Mouse (Mus musculus): ENCODE data around the gene Pde4a. TPM values are rescaled to one million over a fixed set of nuclear protein-coding genes. Genes with fewer than 3 reads are reported as not detected.

Pde4a gene
- total and polyA plus RNA-seq, 3 experiments: 1.7 to 7.6 (median 4.8) TPM

DNA sequence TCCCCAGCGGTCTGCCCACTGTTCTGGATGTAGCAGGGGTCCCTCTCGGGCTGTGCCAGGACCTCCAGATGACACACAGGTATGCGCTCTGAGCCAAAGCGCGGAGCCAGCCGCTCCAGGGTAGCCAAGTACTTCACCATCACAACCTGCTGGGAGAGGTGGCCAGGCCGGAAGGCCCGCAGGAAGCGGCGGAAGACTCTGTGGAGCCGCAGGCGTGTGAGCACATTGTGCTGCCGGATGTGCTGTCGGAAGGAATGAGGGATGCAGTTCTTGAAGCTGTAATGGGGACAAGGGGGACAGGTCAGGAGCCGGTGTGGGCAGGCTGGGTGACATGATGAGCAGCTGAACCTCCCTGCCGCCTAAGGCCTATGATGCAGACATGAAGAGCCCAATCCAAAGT lies 44.0 kb upstream of the Pde4a start:
- H3K4me2 ChIP-seq (ENCODE audit: insufficient read depth, low read depth, poor library complexity, severe bottlenecking): no peak overlapping the region
- H3K36me3 ChIP-seq (replicated peaks in 1 of 2; ENCODE audit: control insufficient read depth in 1 of 2, insufficient read depth in 1 of 2, low read length in 1 of 2): peaks cover 76 to 82% of the 10 kb centered on the region in 2 experiments

GRCm38 (mm10) chr9:21124837-21125236 lies 40.7 kb upstream of the Pde4a start:
- H3K36me3 ChIP-seq (replicated peaks in 1 of 2; ENCODE audit: control insufficient read depth in 1 of 2, insufficient read depth in 1 of 2, low read length in 1 of 2): peaks cover 83 to 89% of the 10 kb centered on the region in 2 experiments
- peaks cover 17% of the 10 kb centered on the region for H3K79me2 ChIP-seq (replicated peaks; ENCODE audit: control insufficient read depth, extremely low read depth, insufficient read depth, poor library complexity, severe bottlenecking)
- no peak overlapping the region for H3K4me2 ChIP-seq (ENCODE audit: insufficient read depth, low read depth, poor library complexity, severe bottlenecking)
- peaks cover 35 to 52% of the 10 kb centered on the region in 2 experiments for H3K4me1 ChIP-seq (ENCODE audit: control insufficient read depth in 1 of 2, insufficient read depth in 2 of 2)
- in situ Hi-C loops (cut with MboI; ENCODE audit: low pct_ligation_motif_present, low pct_unique_long_range_greater_than_20kb, low sequenced_read_pairs) (loop anchor here (5.0 kb wide), 1 partner anchor 93 kb away; the partner anchor contains the start of gene Icam5), dilution Hi-C loops (cut with MboI; ENCODE audit: extremely low pct_ligation_motif_present, extremely low pct_unique_long_range_greater_than_20kb, low sequenced_read_pairs) (no loop called here)
- H3K9ac ChIP-seq (ENCODE audit: insufficient read depth, low read depth): peak overlapping the region; percentile 37; the same call in 1 of the 2 replicates
- H3K9me3 ChIP-seq (replicated peaks; ENCODE audit: low read length): no peaks in the 10 kb centered on the region
- H3K4me3 ChIP-seq (replicated peaks in 1 of 3; ENCODE audit: low read depth in 2 of 3, low read length in 2 of 3, poor library complexity in 1 of 3): no peak overlapping the region
- H3K27me3 ChIP-seq (replicated peaks): no peaks in the 10 kb centered on the region
- H3K27ac ChIP-seq (ENCODE audit: insufficient read depth, low read depth): peak overlapping the region; percentile 90
- TF ChIP-seq JUN (IDR thresholded peaks at IDR 0.05; ENCODE audit: insufficient read depth, low read depth, low read length) (no peak), HCFC1 (IDR thresholded peaks at IDR 0.05; ENCODE audit: low read depth, low read length) (no peak), PAX5 (IDR thresholded peaks at IDR 0.05; ENCODE audit: low read length) (no peak), ZKSCAN1 (IDR thresholded peaks at IDR 0.05; ENCODE audit: borderline replicate concordance, low read depth, low read length) (no peak), MAZ (IDR thresholded peaks at IDR 0.05; ENCODE audit: low read depth, low read length) (no peak), NRF1 (IDR thresholded peaks at IDR 0.05; ENCODE audit: low read depth, low read length) (no peak), POLR2AphosphoS2 (IDR thresholded peaks at IDR 0.05; ENCODE audit: low read depth, low read length) (no peak), EP300 (IDR thresholded peaks at IDR 0.05; ENCODE audit: low read length) (no peak), JUND (conservative IDR thresholded peaks at IDR 0.05; ENCODE audit: low read depth, low read length) (no peak), IRF4 (IDR thresholded peaks at IDR 0.05; ENCODE audit: low read depth, low read length) (no peak)
- DNase-seq (ENCODE audit: extremely low read depth): no peak

More for the DNA sequence above, 44.0 kb upstream of the Pde4a start:
- Histone ChIP-seq H3K9me3 (replicated peaks; ENCODE audit: low read length) (no peaks in the 10 kb centered on the region), H3K4me3 (replicated peaks in 1 of 3; ENCODE audit: low read depth in 2 of 3, low read length in 2 of 3, poor library complexity in 1 of 3) (no peak overlapping the region), H3K79me2 (replicated peaks; ENCODE audit: control insufficient read depth, extremely low read depth, insufficient read depth, poor library complexity, severe bottlenecking) (0 out of 2 replicates have a peak, but pooled peaks cover 6% of the 10 kb centered on the region), H3K9ac (ENCODE audit: insufficient read depth, low read depth) (no peak overlapping the region), H3K27ac (ENCODE audit: insufficient read depth, low read depth) (no peak overlapping the region), H3K27me3 (replicated peaks) (no peaks in the 10 kb centered on the region), H3K4me1 (ENCODE audit: control insufficient read depth in 1 of 2, insufficient read depth in 2 of 2) (peaks cover 16 to 29% of the 10 kb centered on the region in 2 experiments)
- DNase-seq (ENCODE audit: extremely low read depth): no peak
- no peak for TF ChIP-seq JUND (conservative IDR thresholded peaks at IDR 0.05; ENCODE audit: low read depth, low read length)
- TF ChIP-seq TBP (conservative IDR thresholded peaks at IDR 0.05; ENCODE audit: low read depth, low read length): no peak
- TF ChIP-seq HCFC1 (IDR thresholded peaks at IDR 0.05; ENCODE audit: low read depth, low read length): no peak
- no peak for TF ChIP-seq TCF12 (IDR thresholded peaks at IDR 0.05; ENCODE audit: low read depth, low read length)
- TF ChIP-seq ZNF384 (IDR thresholded peaks at IDR 0.05; ENCODE audit: low read depth, low read length): no peak
- TF ChIP-seq MYC (IDR thresholded peaks at IDR 0.05; ENCODE audit: low read depth, low read length): no peak
- no peak for TF ChIP-seq SIN3A (IDR thresholded peaks at IDR 0.05; ENCODE audit: low read length)
- no peak for TF ChIP-seq POLR2AphosphoS2 (IDR thresholded peaks at IDR 0.05; ENCODE audit: low read depth, low read length)
- TF ChIP-seq GABPA (IDR thresholded peaks at IDR 0.05; ENCODE audit: insufficient replicate concordance, low read depth, low read length): no peak
- TF ChIP-seq CHD1 (IDR thresholded peaks at IDR 0.05; ENCODE audit: low read depth, low read length): no peak
- no peak for TF ChIP-seq MAZ (IDR thresholded peaks at IDR 0.05; ENCODE audit: low read depth, low read length)
- in situ Hi-C loops (cut with MboI; ENCODE audit: low pct_ligation_motif_present, low pct_unique_long_range_greater_than_20kb, low sequenced_read_pairs) (no loop called here), dilution Hi-C loops (cut with MboI; ENCODE audit: extremely low pct_ligation_motif_present, extremely low pct_unique_long_range_greater_than_20kb, low sequenced_read_pairs) (no loop called here)

All from CH12.LX (cell line).